Mouse (Mus musculus) kidney, postnatal 0 days (tissue): Measurements from ENCODE around the gene Taf6. TPM values are rescaled to one million over a fixed set of nuclear protein-coding genes. Genes with fewer than 3 reads are reported as not detected.

Source experiments
- ATAC-seq: fragments of 200-750 bp; cut with Nextera tagmentation; replicated peaks from 2 replicates; pipeline ENCODE4 v1.8.0; 2017; ENCODE audit warnings: low read depth, moderate number of reproducible peaks, moderate TSS enrichment, moderate library complexity; ENCODE audit not compliant: low FRiP score
- DNase-seq: peaks from one replicate; pipeline ENCODE4 v3.0.0-alpha.2; 2016; ENCODE audit warnings: low spot score
- H3K27ac ChIP-seq: fragments of 300-500 bp; sonication (generic); 2 replicates; pipeline ENCODE4 v1.5.1; 2014; ENCODE audit warnings: mild to moderate bottlenecking
- H3K27me3 ChIP-seq: fragments of 300-500 bp; sonication (generic); 2 replicates; pipeline ENCODE4 v1.6.1; 2014; ENCODE audit warnings: low read length, mixed read lengths; ENCODE audit not compliant: insufficient read depth
- H3K36me3 ChIP-seq: fragments of 300-500 bp; sonication (generic); 2 replicates; pipeline ENCODE4 v1.6.1; 2014; ENCODE audit warnings: low read length, mixed read lengths; ENCODE audit not compliant: insufficient read depth
- H3K4me1 ChIP-seq: fragments of 300-500 bp; sonication (generic); replicated peaks from 2 replicates; pipeline ENCODE4 v1.6.1; 2014; ENCODE audit warnings: antibody characterized with exemption, low read length, mixed read lengths; ENCODE audit not compliant: insufficient read depth
- H3K4me2 ChIP-seq: fragments of 300-500 bp; sonication (generic); 2 replicates; pipeline ENCODE4 v1.6.1; 2014; ENCODE audit warnings: mild to moderate bottlenecking, low read length, moderate library complexity, mixed read lengths
- H3K4me3 ChIP-seq: fragments of 300-500 bp; sonication (generic); replicated peaks from 2 replicates; pipeline ENCODE4 v1.5.1; 2014; ENCODE audit warnings: low read depth, low read length
- H3K9ac ChIP-seq: fragments of 300-500 bp; sonication (generic); 2 replicates; pipeline ENCODE4 v1.6.1; 2014; ENCODE audit warnings: low read depth, low read length
- H3K9me3 ChIP-seq: fragments of 300-500 bp; sonication (generic); replicated peaks from 2 replicates; pipeline ENCODE4 v1.6.1; 2016; ENCODE audit warnings: low read length, inconsistent platforms, mixed read lengths
- CTCF ChIP-seq: IDR thresholded peaks from 2 replicates; pipeline ENCODE4 v1.5.1; 2016; ENCODE audit warnings: antibody characterized with exemption, low read depth, mild to moderate bottlenecking, moderate library complexity
- WGBS: fragments of 180-500 bp; shearing (Covaris S2); extraction: QIAGEN DNeasy Blood & Tissue Kit; methylation state at CpG from one replicate; pipeline ENCODE4 v1.1.7; 2014; 5-methylcytosine and 5-hydroxymethylcytosine counted together
- polyA plus RNA-seq: library from polyadenylated mRNA; unstranded; fragments of >200 nt; fragmentation: Nextera tagmentation; extraction: Ambion mirVana; gene quantifications from 2 replicates; pipeline ENCODE4 v1.2.1, GENCODE M21; 2015

Taf6 gene
- polyA plus RNA-seq, 1 experiment from 2014 or later = 49.8 TPM

GRCm38 (mm10) chr5:138187661-138188306 is 533 bp upstream of the Taf6 start:
- peak overlapping the region; percentile 84 for H3K4me3 ChIP-seq
- DNase-seq (peak; percentile 95), ATAC-seq (peak; percentile 80)
- TF ChIP-seq CTCF = no peak
- H3K9me3 ChIP-seq = no peaks in the 10 kb centered on the region
- H3K27ac ChIP-seq = peak overlapping the region; percentile 75
- peak overlapping the region; percentile 74 for H3K4me2 ChIP-seq
- WGBS = under 1% methylated on average over 10 of the region's 10 CpGs
- H3K9ac ChIP-seq = peak overlapping the region; percentile 83
- H3K4me1 ChIP-seq = 0 out of 2 replicates have a peak, but pooled peaks cover 5% of the 10 kb centered on the region
- H3K27me3 ChIP-seq = no peaks in the 10 kb centered on the region
- peaks cover 3% of the 10 kb centered on the region; the same call in 1 of the 2 replicates for H3K36me3 ChIP-seq

DNA sequence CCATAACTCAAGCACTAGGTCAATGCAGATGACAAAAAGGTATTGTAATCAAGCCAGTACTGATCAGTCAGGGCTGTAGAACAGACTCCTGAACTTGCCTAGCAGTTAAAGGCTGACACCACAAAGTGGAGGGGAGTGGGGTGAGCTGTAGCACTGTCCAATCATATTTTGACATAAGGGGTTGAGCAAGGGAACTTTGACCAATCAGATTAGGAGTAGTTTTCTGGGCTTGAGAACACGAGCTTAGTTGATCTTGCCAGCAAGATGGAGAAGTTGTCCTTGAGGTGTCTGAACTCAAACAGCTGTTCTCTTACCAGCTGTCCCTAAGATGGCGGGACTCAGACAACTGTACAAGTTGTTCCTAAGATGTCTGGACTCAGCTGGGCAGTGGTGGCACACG is 14.0 kb downstream of the Taf6 start:
- Histone ChIP-seq H3K4me1 (peaks cover 10% of the 10 kb centered on the region; the same call in 1 of the 2 replicates), H3K4me2 (0 out of 2 replicates have a peak overlapping the region, but pooled peaks have one; percentile 96), H3K9ac (no peak overlapping the region), H3K9me3 (no peaks in the 10 kb centered on the region), H3K36me3 (peaks cover 34% of the 10 kb centered on the region; the same call in 1 of the 2 replicates), H3K4me3 (no peak overlapping the region), H3K27ac (no peak overlapping the region), H3K27me3 (no peaks in the 10 kb centered on the region)
- ATAC-seq (no peak), DNase-seq (no peak)
- TF ChIP-seq CTCF = no peak
- WGBS = 76% methylated on average over 3 of the region's 3 CpGs

- Histone ChIP-seq H3K27me3 (no peaks in the 10 kb centered on the region), H3K4me2 (peak within 1 kb of the TSS; percentile 96), H3K36me3 (peaks cover 35% of the 10 kb centered on the region; the same call in 1 of the 2 replicates), H3K4me3 (peak within 1 kb of the TSS; percentile 62), H3K27ac (peak within 1 kb of the TSS; percentile 87), H3K9ac (peak within 1 kb of the TSS; percentile 71), H3K4me1 (peaks cover 10% of the 10 kb centered on the region; the same call in 1 of the 2 replicates), H3K9me3 (no peaks in the 10 kb centered on the region)
- TF ChIP-seq CTCF = peak; percentile 41
- peak; percentile 90 for ATAC-seq
- peak; percentile 99 for DNase-seq
- under 1% methylated on average over 54 of the region's 54 CpGs for WGBS
Measured at GRCm38 (mm10) chr5:138171695-138172491, 15.4 kb downstream of the Taf6 start, which contains the start of the genes Ap4m1 and Mcm7. TSS of gene Ap4m1 (plus strand) at chr5:138172002. TSS of gene Mcm7 (minus strand) at chr5:138172422.

- H3K4me2 ChIP-seq = peak overlapping the region; percentile 96
- H3K4me3 ChIP-seq = peak overlapping the region; percentile 62
- no peaks in the 10 kb centered on the region for H3K9me3 ChIP-seq
- peak overlapping the region; percentile 87 for H3K27ac ChIP-seq
- peaks cover 10% of the 10 kb centered on the region; the same call in 1 of the 2 replicates for H3K4me1 ChIP-seq
- H3K36me3 ChIP-seq = peaks cover 36% of the 10 kb centered on the region
- ATAC-seq (peak; percentile 89), DNase-seq (peak; percentile 98)
- TF ChIP-seq CTCF = peak; percentile 44; the same call in 1 of the 2 replicates
- H3K9ac ChIP-seq = peak overlapping the region; percentile 71
- under 1% methylated on average over 47 of the region's 47 CpGs for WGBS
- H3K27me3 ChIP-seq = no peaks in the 10 kb centered on the region
Measured at GRCm38 (mm10) chr5:138170936-138171561, 16.2 kb downstream of the Taf6 start.

GRCm38 (mm10) chr5:138165594-138165993 is 21.7 kb downstream of the Taf6 start:
- H3K4me2 ChIP-seq = no peak overlapping the region
- peaks cover 57% of the 10 kb centered on the region for H3K36me3 ChIP-seq
- H3K4me1 ChIP-seq = peaks cover 6% of the 10 kb centered on the region
- H3K9ac ChIP-seq = no peak overlapping the region
- no peak overlapping the region for H3K4me3 ChIP-seq
- no peak for TF ChIP-seq CTCF
- ATAC-seq (no peak), DNase-seq (no peak)
- H3K27ac ChIP-seq = no peak overlapping the region
- WGBS = 68% methylated on average over 8 of the region's 8 CpGs
- no peaks in the 10 kb centered on the region for H3K9me3 ChIP-seq
- no peaks in the 10 kb centered on the region for H3K27me3 ChIP-seq

- 61% methylated on average over 10 of the region's 10 CpGs for WGBS
- H3K27ac ChIP-seq = no peak overlapping the region
- no peak for ATAC-seq
Measured at GRCm38 (mm10) chr5:138163610-138164009, 23.6 kb downstream of the Taf6 start.

More at GRCm38 (mm10) chr5:138163610-138164009, 23.6 kb downstream of the Taf6 start:
- Histone ChIP-seq H3K4me2 (no peak overlapping the region), H3K27me3 (no peaks in the 10 kb centered on the region), H3K4me3 (no peak overlapping the region), H3K9me3 (no peaks in the 10 kb centered on the region), H3K36me3 (peaks cover 53% of the 10 kb centered on the region), H3K9ac (no peak overlapping the region), H3K4me1 (no peaks in the 10 kb centered on the region; the same call in 1 of the 2 replicates)
- no peak for TF ChIP-seq CTCF
- no peak for DNase-seq
